Mouse (Mus musculus): ENCODE data around the gene Ms4a18. TPM values are rescaled to one million over a fixed set of nuclear protein-coding genes. Genes with fewer than 3 reads are reported as not detected.

Ms4a18 gene
- polyA plus RNA-seq, 1 experiment = not detected

- no peaks in the 10 kb centered on the region for H3K36me3 ChIP-seq (ENCODE audit: control insufficient read depth, insufficient read depth, low read length)
These were observed 4.6 kb upstream of the Ms4a18 start for GRCm38 (mm10) chr19:11022382-11022781.

GRCm38 (mm10) chr19:11017251-11017650, 580 bp downstream of the Ms4a18 start:
- WGBS = 78% methylated on average over 2 of the region's 2 CpGs
- no peak for DNase-seq

More at GRCm38 (mm10) chr19:11022382-11022781, 4.6 kb upstream of the Ms4a18 start:
- no peak for TF ChIP-seq CTCF (conservative IDR thresholded peaks at IDR 0.05; ENCODE audit: insufficient read depth, insufficient read length, low read depth, low read length)
- TF ChIP-seq POLR2A (IDR thresholded peaks at IDR 0.05; ENCODE audit: low read depth, low read length) = no peak
- H3K27ac ChIP-seq (ENCODE audit: insufficient read depth, low read depth, low read length) = no peak overlapping the region
- no peaks in the 10 kb centered on the region for H3K27me3 ChIP-seq (replicated peaks; ENCODE audit: control insufficient read depth, insufficient read depth, low read length)
- no peak for DNase-seq
- H3K4me3 ChIP-seq (ENCODE audit: insufficient read depth, low read depth, low read length) = no peak overlapping the region
- H3K4me1 ChIP-seq (ENCODE audit: control insufficient read depth, insufficient read depth, low read length) = no peaks in the 10 kb centered on the region

GRCm38 (mm10) chr19:11015998-11016397, 1.8 kb downstream of the Ms4a18 start:
- no peak overlapping the region for H3K27ac ChIP-seq (ENCODE audit: insufficient read depth, low read depth, low read length)
- TF ChIP-seq CTCF (conservative IDR thresholded peaks at IDR 0.05; ENCODE audit: insufficient read depth, insufficient read length, low read depth, low read length) (no peak), POLR2A (IDR thresholded peaks at IDR 0.05; ENCODE audit: low read depth, low read length) (no peak)
- H3K4me3 ChIP-seq (ENCODE audit: insufficient read depth, low read depth, low read length) = no peak overlapping the region
- no peaks in the 10 kb centered on the region for H3K36me3 ChIP-seq (ENCODE audit: control insufficient read depth, insufficient read depth, low read length)
- H3K4me1 ChIP-seq (ENCODE audit: control insufficient read depth, insufficient read depth, low read length) = no peaks in the 10 kb centered on the region
- WGBS = 76% methylated on average over 1 of the region's 1 CpGs
- no peak for DNase-seq
- no peaks in the 10 kb centered on the region for H3K27me3 ChIP-seq (replicated peaks; ENCODE audit: control insufficient read depth, insufficient read depth, low read length)

More at GRCm38 (mm10) chr19:11017251-11017650, 580 bp downstream of the Ms4a18 start:
- H3K4me1 ChIP-seq (ENCODE audit: control insufficient read depth, insufficient read depth, low read length) = no peaks in the 10 kb centered on the region
- H3K4me3 ChIP-seq (ENCODE audit: insufficient read depth, low read depth, low read length) = no peak overlapping the region
- H3K36me3 ChIP-seq (ENCODE audit: control insufficient read depth, insufficient read depth, low read length) = no peaks in the 10 kb centered on the region
- no peak overlapping the region for H3K27ac ChIP-seq (ENCODE audit: insufficient read depth, low read depth, low read length)
- no peaks in the 10 kb centered on the region for H3K27me3 ChIP-seq (replicated peaks; ENCODE audit: control insufficient read depth, insufficient read depth, low read length)
- TF ChIP-seq CTCF (conservative IDR thresholded peaks at IDR 0.05; ENCODE audit: insufficient read depth, insufficient read length, low read depth, low read length) = no peak

GRCm38 (mm10) chr19:11015468-11015867, 2.4 kb downstream of the Ms4a18 start:
- TF ChIP-seq CTCF (conservative IDR thresholded peaks at IDR 0.05; ENCODE audit: insufficient read depth, insufficient read length, low read depth, low read length) (no peak), POLR2A (IDR thresholded peaks at IDR 0.05; ENCODE audit: low read depth, low read length) (no peak)
- H3K27me3 ChIP-seq (replicated peaks; ENCODE audit: control insufficient read depth, insufficient read depth, low read length) = no peaks in the 10 kb centered on the region
- H3K4me1 ChIP-seq (ENCODE audit: control insufficient read depth, insufficient read depth, low read length) = no peaks in the 10 kb centered on the region
- no peak for DNase-seq
- no peak overlapping the region for H3K27ac ChIP-seq (ENCODE audit: insufficient read depth, low read depth, low read length)
- no peaks in the 10 kb centered on the region for H3K36me3 ChIP-seq (ENCODE audit: control insufficient read depth, insufficient read depth, low read length)
- no peak overlapping the region for H3K4me3 ChIP-seq (ENCODE audit: insufficient read depth, low read depth, low read length)

GRCm38 (mm10) chr19:10993150-10993549, 24.7 kb downstream of the Ms4a18 start, which contains the start of gene Ms4a15:
Gene Ms4a15, minus strand, starts transcription at chr19:10993250.
- no peaks in the 10 kb centered on the region for H3K36me3 ChIP-seq (ENCODE audit: control insufficient read depth, insufficient read depth, low read length)
- no peaks in the 10 kb centered on the region for H3K27me3 ChIP-seq (replicated peaks; ENCODE audit: control insufficient read depth, insufficient read depth, low read length)
- peaks cover 6% of the 10 kb centered on the region; the same call in 1 of the 2 replicates for H3K4me1 ChIP-seq (ENCODE audit: control insufficient read depth, insufficient read depth, low read length)
- H3K4me3 ChIP-seq (ENCODE audit: insufficient read depth, low read depth, low read length) = no peak within 1 kb of the TSS
- DNase-seq = no peak
- H3K27ac ChIP-seq (ENCODE audit: insufficient read depth, low read depth, low read length) = no peak within 1 kb of the TSS
- no peak for TF ChIP-seq POLR2A (IDR thresholded peaks at IDR 0.05; ENCODE audit: low read depth, low read length)
- TF ChIP-seq CTCF (conservative IDR thresholded peaks at IDR 0.05; ENCODE audit: insufficient read depth, insufficient read length, low read depth, low read length) = no peak
- WGBS = 94% methylated on average over 7 of the region's 7 CpGs

- no peak for DNase-seq
- TF ChIP-seq POLR2A (IDR thresholded peaks at IDR 0.05; ENCODE audit: low read depth, low read length) (no peak), CTCF (conservative IDR thresholded peaks at IDR 0.05; ENCODE audit: insufficient read depth, insufficient read length, low read depth, low read length) (no peak)
- H3K4me3 ChIP-seq (ENCODE audit: insufficient read depth, low read depth, low read length) = no peak overlapping the region
- H3K36me3 ChIP-seq (ENCODE audit: control insufficient read depth, insufficient read depth, low read length) = no peaks in the 10 kb centered on the region
- no peak overlapping the region for H3K27ac ChIP-seq (ENCODE audit: insufficient read depth, low read depth, low read length)
- H3K27me3 ChIP-seq (replicated peaks; ENCODE audit: control insufficient read depth, insufficient read depth, low read length) = no peaks in the 10 kb centered on the region
- peaks cover 6% of the 10 kb centered on the region; the same call in 1 of the 2 replicates for H3K4me1 ChIP-seq (ENCODE audit: control insufficient read depth, insufficient read depth, low read length)
These were observed 25.9 kb downstream of the Ms4a18 start for GRCm38 (mm10) chr19:10991911-10992310.

- no peak overlapping the region for H3K27ac ChIP-seq (ENCODE audit: insufficient read depth, low read depth, low read length)
- WGBS = 63% methylated on average over 1 of the region's 1 CpGs
- no peak overlapping the region for H3K4me3 ChIP-seq (ENCODE audit: insufficient read depth, low read depth, low read length)
- no peaks in the 10 kb centered on the region for H3K36me3 ChIP-seq (ENCODE audit: control insufficient read depth, insufficient read depth, low read length)
- TF ChIP-seq CTCF (conservative IDR thresholded peaks at IDR 0.05; ENCODE audit: insufficient read depth, insufficient read length, low read depth, low read length) = no peak
- TF ChIP-seq POLR2A (IDR thresholded peaks at IDR 0.05; ENCODE audit: low read depth, low read length) = no peak
- no peaks in the 10 kb centered on the region for H3K27me3 ChIP-seq (replicated peaks; ENCODE audit: control insufficient read depth, insufficient read depth, low read length)
- H3K4me1 ChIP-seq (ENCODE audit: control insufficient read depth, insufficient read depth, low read length) = peaks cover 3% of the 10 kb centered on the region; the same call in 1 of the 2 replicates
- DNase-seq = no peak
These were observed 27.1 kb downstream of the Ms4a18 start for GRCm38 (mm10) chr19:10990751-10991150.

Data from kidney, adult 2 months (tissue).